Mouse (Mus musculus): ENCODE results near the gene Zmynd8.

Zmynd8 gene

GRCm38 (mm10) chr2:165881585-165882431 lies 17.0 kb downstream of the Zmynd8 start:
- intact Hi-C loops (cut with DNase I): no loop called here

- intact Hi-C loops (cut with DNase I): no loop called here
Measured at GRCm38 (mm10) chr2:165881220-165881584, 17.6 kb downstream of the Zmynd8 start.

GRCm38 (mm10) chr2:165880501-165881182 lies 18.2 kb downstream of the Zmynd8 start:
- intact Hi-C loops (cut with DNase I): no loop called here

DNA sequence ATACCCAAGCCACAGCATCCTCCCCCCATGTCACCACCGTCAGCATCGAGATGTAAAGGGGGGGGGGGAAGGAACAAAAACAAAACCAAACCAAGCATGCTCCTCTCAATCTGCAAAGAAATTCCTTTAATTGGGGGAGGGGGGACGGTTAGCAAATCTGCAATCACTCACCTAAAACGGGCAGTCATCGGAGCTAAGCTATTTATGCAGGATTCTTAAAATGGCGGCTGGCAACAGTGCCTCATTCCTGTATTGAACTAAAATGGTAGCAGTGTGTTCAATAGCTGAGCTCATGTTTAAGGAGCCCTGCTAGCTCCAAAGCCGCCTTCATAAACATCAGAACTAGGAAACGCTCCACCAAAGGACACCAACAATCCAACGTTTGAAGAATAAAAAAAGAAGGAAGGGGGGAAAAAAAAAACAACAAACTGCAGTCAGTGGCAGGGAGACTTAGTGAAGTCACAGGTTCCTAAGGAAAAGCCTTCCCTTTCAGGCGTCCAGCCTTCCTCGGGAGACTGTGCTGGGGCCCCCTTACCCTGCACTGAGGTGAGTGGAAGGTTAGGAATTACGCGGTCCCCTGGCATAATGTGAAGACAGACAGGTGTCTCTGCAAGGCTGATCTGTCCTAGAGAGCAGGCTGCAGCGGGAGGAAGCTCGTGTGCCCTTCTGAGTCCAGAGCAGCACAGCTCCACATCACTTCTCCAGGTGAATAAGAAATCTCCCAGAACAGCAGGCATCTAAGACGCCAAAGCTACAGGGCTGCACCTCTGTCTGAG lies 19.2 kb downstream of the Zmynd8 start:
- intact Hi-C loops (cut with DNase I): no loop called here

GRCm38 (mm10) chr2:165878907-165879361 lies 19.9 kb downstream of the Zmynd8 start:
- intact Hi-C loops (cut with DNase I): no loop called here

- intact Hi-C loops (cut with DNase I): no loop called here
Measured at GRCm38 (mm10) chr2:165878021-165878585, 20.7 kb downstream of the Zmynd8 start.

GRCm38 (mm10) chr2:165877180-165877579 lies 21.6 kb downstream of the Zmynd8 start:
- intact Hi-C loops (cut with DNase I): no loop called here

DNA sequence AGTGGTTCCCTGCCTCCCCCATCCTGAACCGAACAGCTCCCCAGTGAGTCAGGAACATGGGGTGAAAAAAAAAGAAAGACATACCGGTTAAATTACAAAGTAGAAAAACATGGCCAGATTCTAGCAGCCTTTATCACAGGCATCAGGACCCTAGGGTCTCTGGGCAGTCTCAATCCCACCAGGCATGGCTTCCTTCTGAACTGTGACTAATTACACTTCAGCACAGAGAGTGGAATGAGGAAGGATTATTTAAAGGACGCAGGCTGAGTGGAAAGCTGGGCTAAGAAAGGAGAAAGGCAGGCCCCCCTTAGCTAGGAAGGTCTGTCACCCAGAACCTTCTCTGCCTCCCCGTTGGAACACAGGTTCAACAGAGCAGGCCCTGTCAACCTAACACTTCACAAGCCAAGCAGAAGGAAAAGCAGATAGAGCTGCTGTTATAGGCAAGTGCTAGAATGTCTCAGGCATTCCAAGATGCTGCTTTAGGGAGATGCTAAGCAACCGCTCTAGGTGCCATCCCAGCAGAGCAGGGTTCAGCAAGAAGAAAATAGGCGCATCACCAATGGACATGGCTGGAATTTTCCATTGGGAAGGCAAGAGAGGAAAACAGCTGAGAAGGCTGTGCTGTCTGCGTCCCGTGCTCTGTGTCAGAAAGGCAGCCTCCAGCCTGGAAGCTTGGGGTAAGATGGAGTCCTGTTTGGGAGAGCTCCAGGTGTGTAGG lies 22.5 kb downstream of the Zmynd8 start:
- intact Hi-C loops (cut with DNase I): no loop called here

- intact Hi-C loops (cut with DNase I): no loop called here
Measured at GRCm38 (mm10) chr2:165875406-165875955, 23.3 kb downstream of the Zmynd8 start.

- intact Hi-C loops (cut with DNase I): no loop called here
Measured at GRCm38 (mm10) chr2:165874461-165875339, 24.1 kb downstream of the Zmynd8 start.

DNA sequence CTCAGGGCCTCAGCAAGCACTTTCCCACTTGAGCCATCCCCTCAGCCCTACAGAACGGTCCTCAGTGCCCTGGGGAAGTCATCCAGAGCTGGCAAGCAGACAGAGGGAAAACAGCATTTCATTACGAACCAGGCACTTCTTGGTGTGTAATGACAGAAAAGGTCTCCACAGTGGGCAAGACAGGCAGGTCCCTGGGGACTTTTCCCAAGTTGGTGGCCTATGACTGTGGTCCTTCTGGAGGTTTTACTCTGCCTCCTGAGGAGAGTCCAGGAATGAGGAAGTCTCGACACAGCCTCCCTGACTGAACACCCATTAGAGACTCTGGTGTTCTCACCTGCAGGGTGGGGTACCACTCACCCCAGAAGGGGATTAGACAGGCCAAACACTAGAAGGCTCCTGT lies 25.0 kb downstream of the Zmynd8 start:
- intact Hi-C loops (cut with DNase I): no loop called here

GRCm38 (mm10) chr2:165873196-165873595 lies 25.6 kb downstream of the Zmynd8 start:
- intact Hi-C loops (cut with DNase I): no loop called here

DNA sequence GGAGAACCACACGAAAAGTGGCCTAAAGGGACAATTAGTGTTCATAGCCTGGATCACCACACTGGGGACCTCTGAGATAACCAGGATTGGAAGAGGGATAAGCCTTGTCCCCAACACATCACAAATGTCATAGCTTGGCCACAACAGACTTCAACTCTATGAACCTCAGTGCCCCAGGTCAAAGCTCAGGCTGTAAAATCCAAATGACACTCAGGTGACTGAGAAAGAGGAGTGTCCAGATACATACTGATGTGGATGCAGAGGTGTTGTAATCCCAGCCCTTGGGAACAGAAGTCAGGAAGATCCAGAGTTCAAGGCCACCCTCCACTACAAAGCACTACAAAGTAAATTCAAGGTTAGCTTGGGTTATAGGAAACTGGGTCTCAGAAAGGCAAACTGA lies 29.6 kb downstream of the Zmynd8 start:
- intact Hi-C loops (cut with DNase I): no loop called here

GRCm38 (mm10) chr2:165868522-165869175 lies 30.2 kb downstream of the Zmynd8 start:
- intact Hi-C loops (cut with DNase I): no loop called here

DNA sequence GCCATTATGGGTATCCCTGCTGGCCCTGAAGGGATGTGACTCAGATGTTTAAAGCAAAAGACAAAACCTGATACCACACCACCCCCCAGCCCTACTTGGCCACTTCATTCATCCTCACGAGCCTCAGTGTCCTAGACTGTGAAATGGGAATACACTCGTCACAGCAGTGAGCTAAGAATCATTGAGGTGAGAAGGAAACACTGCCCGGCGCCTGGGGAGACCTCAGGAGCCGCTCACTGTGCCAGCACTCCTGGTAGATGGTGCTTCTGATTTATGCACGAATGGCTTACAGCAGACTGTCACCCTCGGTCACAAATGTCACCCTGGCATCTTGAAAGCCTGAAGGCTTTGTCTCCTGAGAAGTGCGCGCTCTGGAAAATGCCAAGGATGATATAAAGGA lies 31.3 kb downstream of the Zmynd8 start:
- intact Hi-C loops (cut with DNase I): no loop called here

DNA sequence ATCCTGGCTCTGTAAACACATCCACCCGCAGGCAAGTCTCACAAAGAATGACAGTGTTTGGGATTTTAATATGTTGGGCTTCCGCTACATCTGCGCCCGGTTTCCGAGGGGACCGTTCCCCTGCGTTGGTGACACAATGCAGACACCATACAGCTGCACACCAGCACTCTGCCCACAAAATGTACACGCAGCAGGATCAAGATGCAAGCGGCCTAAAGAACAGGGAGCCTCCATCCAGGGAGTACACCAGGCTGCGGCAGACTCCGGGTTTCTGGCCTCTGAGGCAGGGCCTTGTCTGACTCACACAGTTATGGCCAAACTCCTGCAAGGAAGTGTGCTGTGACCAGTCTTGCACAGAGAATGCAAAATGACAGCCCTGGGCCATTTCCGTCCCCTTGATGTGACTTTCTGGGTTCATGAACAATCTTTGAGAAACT lies 31.8 kb downstream of the Zmynd8 start:
- intact Hi-C loops (cut with DNase I): no loop called here

GRCm38 (mm10) chr2:165866412-165866811 lies 32.4 kb downstream of the Zmynd8 start:
- intact Hi-C loops (cut with DNase I): no loop called here

DNA sequence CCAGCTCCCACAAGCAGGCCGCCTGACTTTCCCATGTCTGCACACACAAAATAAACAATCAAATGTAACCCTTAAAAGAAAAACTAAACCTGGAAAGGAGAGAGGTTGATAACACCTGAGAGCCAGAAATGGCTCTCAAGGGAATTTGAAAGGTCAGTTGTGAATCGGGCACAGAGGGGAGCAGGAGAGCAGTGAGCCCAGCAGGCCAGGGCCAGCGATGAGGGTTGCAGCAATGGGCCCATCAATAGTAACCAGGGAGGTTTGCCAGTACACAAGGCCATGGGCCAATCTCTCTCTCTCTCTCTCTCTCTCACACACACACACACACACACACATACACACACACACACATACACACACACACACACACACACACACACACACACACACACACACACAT lies 34.0 kb downstream of the Zmynd8 start:
- intact Hi-C loops (cut with DNase I): no loop called here

Measured in adrenal gland (tissue).